In the genomic region with DNA sequence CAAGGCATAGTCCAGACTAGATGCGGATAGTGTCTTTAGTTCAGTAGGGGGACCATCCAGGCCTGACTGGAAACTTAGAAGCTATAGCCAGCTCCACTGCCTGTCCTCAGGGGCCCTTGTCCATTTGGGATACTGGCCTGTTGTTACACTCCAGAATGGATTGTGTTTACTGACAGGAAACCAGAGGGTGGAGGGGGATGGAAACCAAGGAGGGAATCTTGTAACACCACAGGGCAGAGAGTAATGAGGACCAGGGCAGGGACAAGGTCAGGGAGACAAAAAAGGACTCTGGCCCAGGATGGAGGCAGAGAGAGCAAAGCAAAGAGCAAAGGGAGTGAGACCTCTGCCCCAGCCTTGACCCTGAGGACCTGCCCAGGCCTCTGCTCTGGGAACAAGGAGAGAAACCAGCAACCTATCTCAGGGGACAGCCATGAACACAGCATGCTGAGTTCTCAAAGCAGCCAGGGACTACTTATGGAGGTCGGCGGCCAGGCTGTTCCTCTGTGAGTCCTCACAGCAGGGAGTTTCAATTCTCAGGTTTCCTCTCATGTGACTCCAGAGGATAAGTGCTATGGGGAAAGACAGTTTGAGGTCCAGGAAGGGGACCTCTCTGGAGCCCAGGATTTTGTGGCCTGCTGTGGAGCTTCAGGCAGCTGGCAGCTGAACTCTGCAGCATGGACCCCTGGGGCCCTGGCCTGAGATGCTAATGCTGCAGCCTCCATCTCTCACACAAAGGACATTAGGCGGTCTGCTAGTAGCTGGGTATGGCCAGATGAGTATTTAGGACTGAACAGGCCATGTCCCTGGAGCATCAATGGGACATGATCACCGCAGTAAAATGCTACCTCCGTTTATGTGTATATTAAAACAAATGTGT, we compare ENCODE assay signal across 13 mouse cellular contexts. TPM values are rescaled to one million over a fixed set of nuclear protein-coding genes. Genes with fewer than 3 reads are reported as not detected.
DNase-seq lines count a peak whose midpoint lies in the region; ATAC-seq lines count a peak whose summit lies in the region.
"Had no signal": no experiment of that assay in that cellular context is flagged by ENCODE, and none has a peak within 500 bp of the region (broad histone marks: within the 10 kb centered on the region; RNA-seq: fewer than 3 reads in every experiment).

No protein-coding gene starts in this region.

- H3K27me3 ChIP-seq in kidney, embryonic 15.5 days: no peaks in the 10 kb centered on the region
- H3K27me3 ChIP-seq in neural tube, embryonic 13.5 days: no peaks in the 10 kb centered on the region
- H3K27me3 ChIP-seq: CH12.LX had no signal

- H3K36me3 ChIP-seq in kidney, embryonic 15.5 days: no peaks in the 10 kb centered on the region
- H3K36me3 ChIP-seq in neural tube, embryonic 13.5 days: no peaks in the 10 kb centered on the region

- DNase-seq in kidney, adult 11 months: no peak
- peak; percentile 55 for DNase-seq in R1 (ENCODE audit: low read depth, low spot score)
- DNase-seq in embryo, embryonic 11 days: peak; percentile 33
- DNase-seq in right cerebral cortex, postnatal 25 days: no peak
- DNase-seq in left cerebral cortex, postnatal 25 days (ENCODE audit: low spot score in 2 of 2): no peak
- DNase-seq: cerebellum, postnatal 25 days; kidney, adult 2 months; layer of hippocampus, postnatal 36 days; thymus, postnatal 14 days had no signal

- H3K4me3 ChIP-seq in kidney, embryonic 15.5 days (replicated peaks): no peak overlapping the region
- no peak overlapping the region for H3K4me3 ChIP-seq in neural tube, embryonic 13.5 days

- peak overlapping the region; percentile 59 for H3K27ac ChIP-seq in kidney, embryonic 15.5 days
- H3K27ac ChIP-seq in neural tube, embryonic 13.5 days (replicated peaks): 0 out of 2 replicates have a peak overlapping the region, but pooled peaks have one; percentile 13
- H3K27ac ChIP-seq: liver, embryonic 14.5 days had no signal

- no peak overlapping the region for H3K9ac ChIP-seq in kidney, embryonic 15.5 days
- H3K9ac ChIP-seq in neural tube, embryonic 13.5 days: no peak overlapping the region
- H3K9ac ChIP-seq: liver, embryonic 14.5 days had no signal

- H3K4me1 ChIP-seq in kidney, embryonic 15.5 days: peaks cover 18% of the 10 kb centered on the region
- peaks cover 23% of the 10 kb centered on the region for H3K4me1 ChIP-seq in neural tube, embryonic 13.5 days (replicated peaks)

- ATAC-seq in kidney, embryonic 15.5 days (replicated peaks; ENCODE audit: low FRiP score): no peak
- ATAC-seq in neural tube, embryonic 13.5 days (ENCODE audit: low read depth): no peak

- H3K9me3 ChIP-seq in kidney, embryonic 15.5 days (replicated peaks): no peaks in the 10 kb centered on the region; the same call in 1 of the 2 replicates
- H3K9me3 ChIP-seq in neural tube, embryonic 13.5 days: no peaks in the 10 kb centered on the region

- no peak overlapping the region for H3K4me2 ChIP-seq in kidney, embryonic 15.5 days
- H3K4me2 ChIP-seq in neural tube, embryonic 13.5 days: no peak overlapping the region

- 61% methylated on average over 6 of the region's 6 CpGs for WGBS in kidney, embryonic 15.5 days
- WGBS in neural tube, embryonic 13.5 days: 39% methylated on average over 6 of the region's 6 CpGs

- intact Hi-C loops in left cerebral cortex, postnatal 25 days (cut with DNase I): no loop called here

RNA-seq across cellular contexts. Expression of gene Ampd3, which starts 36.7 kb away (rescaled TPM):
- 7.1 and 9.8 TPM in 2 replicates for polyA plus RNA-seq in kidney, embryonic 15.5 days (2015; fragmentation: Nextera tagmentation; extraction: Ambion mirVana)
- 5.2 and 5.4 TPM in 2 replicates for polyA plus RNA-seq in neural tube, embryonic 13.5 days (2015; fragmentation: Nextera tagmentation; extraction: Ambion mirVana)
- total RNA-seq in left cerebral cortex, postnatal 25 days (2021): 10 to 100 TPM; 22.0 to 24.2 TPM

Comparison
In these comparisons a context has a peak if more than half of its experiments do, and no peak if none do; other contexts are left out.
1. DNase-seq: peak in R1 (single experiment) and embryo, embryonic 11 days (single experiment); none in kidney, adult 11 months (single experiment), right cerebral cortex, postnatal 25 days (single experiment) and left cerebral cortex, postnatal 25 days (0 of 2).